Mouse (Mus musculus): Measurements from ENCODE around the gene Zfp536.
A peak's percentile ranks its signal among the peaks of the same experiment; 100 is the strongest.
"Not testable (repeated sequence)": the region's sequence is repeated elsewhere in the genome, so short reads cannot be mapped to it uniquely, and the experiment has no call there.

The Zfp536 gene

DNA sequence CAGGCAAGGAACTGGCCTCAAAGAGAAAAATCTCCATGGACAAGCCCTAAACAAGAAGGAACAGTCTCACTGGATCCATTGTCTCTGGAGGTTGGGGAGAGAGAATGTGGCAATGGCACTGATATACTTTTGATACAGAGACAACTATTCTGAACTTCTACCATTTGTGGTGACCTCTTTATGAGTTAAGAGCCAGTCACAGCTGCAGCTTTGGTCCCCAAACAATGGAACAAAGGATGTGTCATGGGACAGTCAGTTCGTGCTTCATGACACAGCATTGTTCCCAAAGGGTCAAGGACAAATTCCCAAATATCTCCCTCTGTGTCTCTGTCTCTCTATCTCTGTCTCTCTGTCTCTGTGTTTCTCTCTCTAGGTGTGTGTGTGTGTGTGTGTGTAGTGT is 20.4 kb downstream of the Zfp536 start:
- DNase-seq: peak; percentile 52

DNA sequence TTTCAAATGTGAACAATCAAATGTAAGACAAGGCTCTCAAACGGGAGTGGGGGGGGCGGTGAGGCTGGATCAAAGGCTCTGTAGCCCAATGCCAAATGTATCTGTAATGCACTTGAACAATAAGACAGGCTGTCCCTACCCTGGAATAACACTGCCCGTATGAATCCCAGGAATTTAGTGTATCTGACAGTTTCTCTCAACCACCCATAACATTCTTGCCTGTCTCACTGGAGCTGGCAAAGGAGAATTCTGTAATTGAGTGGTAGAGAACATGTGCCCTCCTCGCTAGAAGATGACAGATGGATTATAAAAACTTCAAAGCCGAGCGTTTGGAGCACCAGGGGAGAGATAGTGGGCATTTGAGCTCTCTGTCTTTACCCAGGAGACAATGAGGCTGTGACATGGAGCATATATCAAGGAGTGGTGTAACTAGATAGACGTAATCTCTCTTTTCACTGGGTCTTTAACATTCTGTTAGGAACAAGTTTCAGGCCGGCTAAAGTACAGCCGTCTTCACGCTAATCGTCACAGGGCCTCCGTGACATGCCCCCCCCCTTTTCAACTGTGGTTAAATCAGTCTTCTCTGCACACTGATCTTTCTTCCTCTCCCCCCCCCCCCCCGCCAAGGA is 27.2 kb downstream of the Zfp536 start:
- peak; percentile 79 for DNase-seq

DNA sequence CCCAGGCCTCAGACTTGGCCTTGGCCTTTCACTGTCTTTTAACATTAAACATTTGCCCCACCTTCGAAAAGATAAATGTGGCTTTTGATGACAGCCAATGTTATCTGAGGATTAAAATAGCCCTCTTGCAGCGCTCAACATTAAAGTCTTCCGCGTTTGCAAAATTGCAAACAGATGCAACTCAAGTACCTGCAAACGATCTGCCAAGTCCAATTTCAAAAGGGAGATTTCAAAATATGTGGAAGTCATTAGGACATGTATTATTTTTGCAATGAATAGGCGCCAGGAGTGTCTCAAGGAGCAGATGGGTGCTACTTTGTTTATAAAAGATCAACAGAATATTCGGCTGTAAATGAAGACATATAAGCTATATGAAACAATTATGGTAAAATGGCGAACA is 30.1 kb downstream of the Zfp536 start:
- no peak for DNase-seq

DNA sequence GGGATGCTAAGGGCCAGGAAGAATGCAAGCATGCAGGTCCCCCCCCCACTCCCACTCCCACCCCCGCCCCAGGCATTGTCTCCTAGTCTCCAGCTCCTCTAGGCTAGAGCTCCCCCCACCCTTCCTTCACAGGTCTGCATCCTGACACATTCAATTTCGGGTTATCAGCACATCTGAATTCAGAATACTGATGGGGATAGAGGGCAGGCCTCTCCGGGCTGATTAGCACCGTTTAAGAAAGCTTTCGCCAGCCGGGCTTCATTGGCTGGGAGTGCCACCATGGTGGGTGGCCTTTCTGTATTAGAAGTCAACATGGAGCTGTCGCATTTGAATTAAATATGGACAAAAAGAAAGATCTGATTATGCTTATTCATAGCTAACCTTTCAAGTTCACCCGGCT is 36.2 kb downstream of the Zfp536 start:
- peak; percentile 61 for DNase-seq

DNA sequence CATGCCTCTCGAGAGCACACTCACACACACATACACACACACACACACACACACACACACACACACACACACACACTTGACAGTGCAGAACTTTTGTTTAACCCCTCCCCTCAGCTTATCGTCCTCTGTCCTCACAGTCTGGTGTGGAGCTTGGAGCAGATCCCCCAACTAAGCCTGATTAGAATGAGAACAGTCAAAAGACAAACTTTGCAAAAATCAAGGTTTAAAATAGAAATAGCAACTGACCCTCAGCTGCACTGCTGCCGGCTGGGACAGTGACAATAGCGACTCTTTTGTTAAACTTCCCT is 37.1 kb downstream of the Zfp536 start:
- peak; percentile 43 for DNase-seq

DNA sequence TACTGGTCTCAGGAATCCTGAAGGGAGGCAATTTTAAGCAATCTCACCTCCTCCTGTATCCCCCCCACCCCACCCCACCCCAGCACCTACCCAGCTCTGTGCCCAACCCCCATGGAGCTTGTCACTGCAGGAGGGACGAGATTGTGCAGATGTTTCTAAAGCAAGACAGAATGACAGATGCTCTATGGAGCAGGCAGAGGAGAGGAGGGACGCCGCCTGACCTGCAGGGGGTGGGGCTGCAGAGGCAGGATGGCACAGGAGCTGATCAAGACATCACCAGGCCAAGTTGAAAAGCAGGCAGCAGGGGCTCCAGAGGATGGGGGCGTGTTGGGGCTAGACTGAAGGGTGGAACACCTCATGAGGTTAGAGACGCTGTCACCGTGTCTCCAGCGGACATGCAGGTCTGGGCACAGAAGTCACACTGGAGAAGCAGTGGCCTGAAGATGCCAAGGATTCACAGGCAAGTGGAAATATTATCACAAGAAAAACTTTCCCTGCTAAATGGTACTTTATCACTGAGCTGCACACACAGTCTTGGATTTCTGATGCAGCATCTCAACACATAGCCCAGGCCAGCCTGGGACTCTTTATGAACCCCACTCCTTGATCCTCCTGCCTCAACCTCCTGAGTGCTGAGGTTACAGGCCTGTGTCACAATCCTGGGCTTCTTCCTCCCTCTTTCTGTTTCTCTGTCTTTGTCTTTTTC is 37.6 kb downstream of the Zfp536 start:
- peak; percentile 30 for DNase-seq

DNA sequence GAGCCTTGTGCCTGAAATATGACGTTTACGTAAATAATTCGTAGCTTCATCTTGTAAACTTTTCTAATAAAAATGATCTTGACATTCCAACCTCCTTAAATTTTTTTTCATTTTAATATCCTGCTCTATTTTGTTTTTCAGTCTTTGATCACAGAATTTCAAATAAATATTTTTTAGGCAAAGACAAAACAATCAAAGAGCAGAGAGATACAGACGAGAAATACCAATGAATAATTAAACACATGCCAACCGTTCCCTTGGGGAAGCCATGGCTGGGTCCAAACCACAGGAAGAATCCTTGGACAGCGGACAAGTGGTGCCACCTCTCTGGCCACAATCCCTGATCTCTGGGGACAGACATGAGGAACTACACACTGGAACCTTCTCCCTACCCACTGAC is 38.3 kb downstream of the Zfp536 start:
- DNase-seq: no peak

DNA sequence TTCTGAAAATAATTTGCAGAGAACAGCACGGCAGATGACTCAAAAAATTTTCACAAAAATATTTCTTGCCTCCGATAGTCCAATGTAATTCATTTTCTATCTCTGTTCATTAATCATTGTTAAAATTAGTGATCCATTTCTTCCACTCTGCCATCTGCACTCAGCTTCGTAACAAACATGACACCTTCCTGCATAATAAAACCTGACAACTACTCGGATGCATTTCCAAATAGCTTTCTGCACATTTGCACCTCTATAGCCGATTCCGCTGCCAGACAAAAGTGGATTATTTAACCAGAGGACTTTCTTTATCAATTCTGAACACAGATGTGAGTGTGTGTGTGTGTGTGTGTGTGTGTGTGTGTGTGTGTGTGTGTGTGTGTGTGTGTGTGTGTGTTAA is 38.9 kb downstream of the Zfp536 start:
- DNase-seq: peak; percentile 56

DNA sequence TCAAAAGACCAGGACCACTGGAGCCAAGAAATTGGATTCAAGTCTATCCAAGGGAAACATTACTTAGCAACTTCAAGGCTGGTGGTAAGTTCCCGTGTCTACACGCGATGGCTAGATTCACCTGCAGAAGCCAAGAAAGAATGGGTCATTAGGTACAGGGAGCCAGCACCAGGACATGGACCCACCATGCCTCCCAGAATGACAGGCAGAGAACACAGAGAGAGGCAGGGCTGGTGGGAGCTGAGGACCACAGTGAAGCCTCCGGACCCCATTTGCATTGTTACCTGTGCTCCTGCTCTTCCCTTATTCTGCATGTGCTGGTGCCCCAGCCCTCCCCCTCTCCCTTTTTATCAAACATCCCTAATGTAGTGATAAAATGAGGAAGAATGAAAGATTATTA is 39.4 kb downstream of the Zfp536 start:
- DNase-seq: no peak

DNA sequence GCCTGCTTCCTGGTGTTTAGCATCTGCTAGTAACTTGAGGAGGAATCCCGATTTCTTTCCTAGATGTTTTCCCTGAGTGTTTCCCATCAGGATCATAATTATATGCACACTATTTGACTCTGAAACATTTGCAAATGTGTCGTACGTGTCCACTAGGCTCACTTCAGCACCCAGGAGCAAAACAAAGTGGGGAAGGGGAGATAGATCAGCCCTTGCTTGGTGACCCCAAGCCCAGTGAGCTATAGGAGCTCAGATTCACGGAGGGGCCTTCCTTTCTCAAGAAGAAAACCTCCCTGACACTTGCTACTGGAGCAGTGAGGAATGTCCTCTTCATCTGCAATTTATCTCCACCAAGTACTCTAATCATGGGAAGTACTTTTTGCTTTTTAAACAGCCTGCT is 40.7 kb downstream of the Zfp536 start:
- no peak for DNase-seq

DNA sequence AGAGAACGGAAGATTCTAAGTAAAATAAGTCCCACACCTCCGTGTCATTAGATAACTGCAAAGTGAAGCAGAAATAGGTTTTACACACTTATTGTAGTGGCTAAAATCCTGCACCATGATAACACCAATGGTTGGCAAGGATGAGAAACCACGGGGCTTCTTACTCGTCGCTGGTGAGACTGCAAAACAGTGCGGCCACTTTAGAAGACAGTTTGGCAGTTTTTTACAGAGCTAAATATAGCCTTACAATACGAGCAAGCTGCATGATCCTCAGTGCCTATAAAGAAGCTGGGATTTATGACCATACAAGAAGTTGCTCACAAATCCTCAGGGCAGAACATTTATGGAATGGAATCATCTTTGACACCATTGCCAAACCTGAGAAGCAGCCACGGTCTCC is 45.7 kb downstream of the Zfp536 start:
- DNase-seq: no peak

DNA sequence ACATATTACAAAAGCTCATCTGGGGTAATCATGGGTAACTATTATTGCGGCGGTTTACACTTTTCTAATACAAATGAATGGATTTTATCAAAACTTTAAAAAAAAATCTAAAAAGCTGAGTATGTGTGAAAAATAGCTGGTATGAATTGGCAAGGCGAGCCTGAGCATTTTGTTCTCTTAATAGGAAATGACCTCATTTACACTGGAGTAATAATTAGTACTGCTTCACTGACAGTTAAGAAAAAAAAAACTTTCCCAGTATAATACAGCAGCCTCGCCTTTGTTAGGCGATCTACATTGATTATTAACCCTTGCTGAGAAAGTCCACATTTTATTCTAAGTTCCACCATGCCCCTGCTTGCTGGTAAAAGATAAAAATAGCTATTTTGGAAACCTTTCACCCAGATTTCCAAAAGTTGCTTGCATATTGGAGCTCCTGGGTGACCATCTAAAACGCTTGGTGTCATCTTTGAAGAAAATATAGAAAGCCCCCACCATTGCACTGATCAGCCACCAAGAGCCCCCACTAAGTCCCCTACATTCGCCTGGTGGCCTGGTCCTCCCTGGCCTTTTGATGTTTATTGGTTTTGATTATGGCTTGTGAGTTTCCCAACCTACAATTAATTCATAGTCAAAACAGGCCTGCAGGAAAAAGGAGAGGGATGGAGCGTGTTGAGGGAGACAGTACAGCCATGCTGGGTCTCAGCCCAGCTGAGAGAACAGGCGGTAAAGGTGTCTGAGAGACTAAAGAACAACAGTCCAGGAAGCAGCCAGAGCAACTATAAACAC is 49.2 kb downstream of the Zfp536 start:
- DNase-seq: peak; percentile 84

DNA sequence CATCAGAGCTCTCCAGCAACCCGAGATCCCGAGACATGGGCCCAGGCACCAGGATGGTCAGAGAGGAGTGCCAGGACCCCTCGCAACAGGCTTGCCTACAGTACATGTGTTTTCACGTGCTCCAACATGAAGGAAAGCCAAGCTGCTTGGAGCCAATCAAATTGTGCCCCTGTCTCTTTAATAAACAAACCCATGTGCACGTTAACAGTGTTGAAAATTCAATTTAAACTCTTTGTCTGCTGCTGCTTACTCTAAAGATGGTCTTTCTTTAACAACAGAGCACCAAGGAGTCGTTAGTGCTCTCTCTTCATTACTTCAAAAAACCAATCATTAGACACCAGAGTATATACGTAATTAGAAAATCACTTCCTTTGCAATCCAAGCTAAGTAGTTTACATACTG is 50.2 kb downstream of the Zfp536 start:
- DNase-seq: peak; percentile 63

DNA sequence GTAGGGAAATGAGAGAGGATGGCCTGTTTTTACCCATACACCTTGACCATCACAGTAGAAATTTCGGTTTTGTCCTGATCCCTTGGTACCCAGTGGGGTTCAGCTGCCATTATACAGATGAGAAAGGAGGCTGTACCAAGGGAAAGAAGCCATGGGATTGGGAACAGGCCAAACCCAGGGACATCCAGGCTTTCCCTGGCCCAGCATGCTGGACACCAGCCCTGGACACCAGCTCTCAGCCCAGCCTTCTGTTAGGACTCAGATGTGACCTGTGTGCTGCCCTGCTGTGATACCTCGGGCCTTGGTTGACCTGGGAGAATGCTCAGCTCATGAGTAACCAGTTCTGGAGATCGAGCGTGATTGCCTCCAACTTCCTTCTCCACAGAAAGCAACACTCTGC is 51.8 kb downstream of the Zfp536 start:
- no peak for DNase-seq

DNA sequence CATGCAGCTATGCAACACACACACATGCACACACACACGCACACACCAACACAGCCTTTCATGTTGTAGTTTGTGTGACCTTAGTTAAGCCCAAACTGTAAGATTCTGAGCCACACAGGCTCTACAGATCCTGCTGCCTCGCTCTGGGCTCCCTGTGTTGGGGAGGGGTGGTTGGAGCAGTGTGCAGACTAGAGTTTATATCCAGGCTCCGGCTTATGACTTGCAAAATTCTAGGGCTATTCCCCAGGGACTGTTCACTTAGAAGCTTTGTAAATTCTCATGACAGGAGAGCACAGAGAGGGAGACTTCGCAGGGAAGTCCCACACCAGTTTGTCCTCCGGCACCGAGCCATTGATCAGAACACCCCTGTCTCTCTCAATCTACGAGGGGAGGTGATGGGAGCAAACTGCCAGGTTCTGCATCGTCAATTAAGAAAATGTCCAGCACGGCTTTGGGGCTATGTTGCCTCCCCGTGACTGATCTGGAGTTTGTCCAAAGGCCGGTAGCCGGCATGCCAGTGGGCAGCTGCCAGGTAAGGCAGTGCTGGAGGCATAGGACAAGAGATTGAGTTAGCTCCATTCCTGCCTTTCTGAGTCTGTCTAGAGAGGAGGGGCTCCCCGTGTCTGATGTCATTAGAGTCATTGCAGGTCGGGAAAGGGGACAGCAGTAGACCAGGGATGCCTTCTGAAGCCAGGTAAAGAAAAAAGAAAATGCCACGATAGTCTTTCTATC is 54.6 kb downstream of the Zfp536 start:
- DNase-seq: peak; percentile 66

DNA sequence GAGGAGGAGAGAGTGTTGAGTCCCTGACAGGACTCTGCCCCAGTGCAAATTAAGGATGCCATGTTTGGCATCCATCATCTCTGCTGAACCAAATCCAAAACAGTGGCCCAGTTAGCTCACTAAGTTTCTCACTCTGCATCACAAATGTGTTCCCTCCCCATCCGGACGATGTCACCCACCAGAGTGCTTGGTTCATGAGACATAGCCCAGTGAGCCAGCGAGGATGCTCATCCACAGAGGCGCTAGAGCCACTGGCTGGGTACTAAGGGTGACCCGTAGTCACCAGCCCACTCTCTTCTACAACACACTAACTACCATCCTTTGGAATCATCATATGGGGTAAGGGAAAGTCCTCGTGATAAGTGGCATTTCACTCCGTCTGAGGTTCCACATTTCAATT is 56.4 kb downstream of the Zfp536 start:
- DNase-seq: no peak

DNA sequence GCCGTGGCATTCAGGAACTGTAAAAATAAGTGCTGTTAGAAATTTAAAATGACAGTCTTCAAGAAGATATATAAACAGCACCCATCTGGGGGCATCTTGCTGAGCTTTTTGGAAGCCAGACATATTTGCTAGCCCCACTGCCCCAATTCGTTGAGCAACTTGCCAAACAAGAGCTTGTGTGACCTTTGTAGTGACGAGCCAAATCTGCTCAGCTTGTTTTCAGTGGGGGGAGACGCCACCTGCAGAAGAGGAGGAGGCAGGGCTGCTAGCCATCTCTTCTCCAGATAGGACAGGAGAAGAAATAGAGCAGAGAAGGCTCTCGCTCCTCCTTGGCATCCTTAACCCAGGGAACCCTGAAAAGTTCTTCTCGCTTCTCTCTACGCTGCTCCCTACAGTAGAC is 56.8 kb downstream of the Zfp536 start:
- DNase-seq: no peak

DNA sequence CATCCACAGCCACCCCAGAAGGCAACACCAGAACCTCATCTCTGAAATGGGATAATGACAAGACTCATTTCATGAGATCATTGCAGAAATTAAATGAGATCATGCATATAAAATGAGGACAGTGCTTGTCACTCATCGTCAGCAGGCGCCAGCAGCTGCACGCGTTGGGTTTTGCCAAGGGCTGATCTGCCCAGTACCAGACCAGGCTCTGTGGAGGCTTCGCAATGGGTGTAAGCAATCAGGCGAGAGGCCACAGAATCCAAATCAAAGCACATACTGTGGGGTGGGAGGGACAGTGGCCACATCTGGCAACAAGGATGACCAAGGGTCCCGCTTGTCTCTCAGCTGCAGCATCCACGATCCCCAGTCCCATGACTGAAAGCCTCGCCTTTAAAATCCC is 69.0 kb downstream of the Zfp536 start:
- no peak for DNase-seq

DNA sequence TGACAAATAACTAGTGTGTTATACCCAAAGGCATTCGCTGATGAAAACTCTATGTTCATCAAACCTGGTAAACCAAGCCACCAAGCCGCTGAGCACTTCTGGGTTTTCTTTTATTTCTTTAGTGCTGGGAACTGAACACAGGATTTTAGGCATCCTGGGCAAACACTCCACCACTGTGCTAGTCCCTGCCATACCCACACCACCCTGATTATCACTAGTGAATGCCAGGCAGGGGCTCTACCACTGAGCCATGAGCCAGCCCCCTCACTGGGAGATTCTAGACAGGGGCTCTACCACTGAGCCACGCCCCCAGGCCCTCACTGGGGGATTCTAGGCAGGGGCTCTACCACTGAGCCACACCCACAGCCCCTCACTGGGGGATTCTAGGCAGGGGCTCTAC is 76.1 kb downstream of the Zfp536 start:
- DNase-seq: not testable (repeated sequence)

DNA sequence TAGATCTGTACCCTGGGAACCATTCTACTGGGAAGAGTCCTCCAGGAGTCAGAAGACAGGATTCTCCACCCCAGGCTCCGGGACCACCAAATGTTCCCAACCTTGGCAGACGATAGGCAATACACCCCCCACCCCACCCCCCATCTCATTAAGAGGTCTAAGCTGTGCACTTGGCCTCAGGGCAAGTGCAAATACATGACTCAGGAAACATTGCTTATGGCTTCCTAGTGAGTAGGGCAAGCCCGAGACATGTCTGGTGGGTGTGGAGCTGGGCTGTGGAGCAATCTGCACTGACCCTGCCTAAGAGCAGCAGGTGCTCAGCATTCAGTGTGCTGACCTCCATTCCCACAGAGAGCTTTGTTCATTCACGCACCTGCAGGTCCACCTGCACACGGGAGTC is 78.4 kb downstream of the Zfp536 start:
- peak; percentile 66 for DNase-seq

DNA sequence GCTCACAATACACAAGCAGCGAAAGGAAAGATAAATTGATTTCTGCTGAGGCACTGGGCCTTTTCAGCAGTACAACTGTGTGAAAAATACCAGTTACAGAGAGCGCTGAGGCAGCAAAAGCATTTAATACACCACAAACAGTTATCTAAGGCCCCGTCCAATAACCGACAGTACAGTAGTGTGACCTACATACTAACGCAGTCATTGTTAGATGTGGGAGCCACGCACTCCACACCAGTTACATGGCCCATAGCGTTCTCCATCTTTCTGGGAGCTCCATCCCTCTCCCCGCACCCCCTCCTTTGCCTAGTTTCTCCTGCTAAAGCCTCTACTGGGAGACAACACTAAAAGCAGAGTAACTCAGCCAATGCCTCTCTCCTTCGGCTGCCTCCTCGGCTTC is 82.8 kb downstream of the Zfp536 start:
- peak; percentile 82 for DNase-seq

DNA sequence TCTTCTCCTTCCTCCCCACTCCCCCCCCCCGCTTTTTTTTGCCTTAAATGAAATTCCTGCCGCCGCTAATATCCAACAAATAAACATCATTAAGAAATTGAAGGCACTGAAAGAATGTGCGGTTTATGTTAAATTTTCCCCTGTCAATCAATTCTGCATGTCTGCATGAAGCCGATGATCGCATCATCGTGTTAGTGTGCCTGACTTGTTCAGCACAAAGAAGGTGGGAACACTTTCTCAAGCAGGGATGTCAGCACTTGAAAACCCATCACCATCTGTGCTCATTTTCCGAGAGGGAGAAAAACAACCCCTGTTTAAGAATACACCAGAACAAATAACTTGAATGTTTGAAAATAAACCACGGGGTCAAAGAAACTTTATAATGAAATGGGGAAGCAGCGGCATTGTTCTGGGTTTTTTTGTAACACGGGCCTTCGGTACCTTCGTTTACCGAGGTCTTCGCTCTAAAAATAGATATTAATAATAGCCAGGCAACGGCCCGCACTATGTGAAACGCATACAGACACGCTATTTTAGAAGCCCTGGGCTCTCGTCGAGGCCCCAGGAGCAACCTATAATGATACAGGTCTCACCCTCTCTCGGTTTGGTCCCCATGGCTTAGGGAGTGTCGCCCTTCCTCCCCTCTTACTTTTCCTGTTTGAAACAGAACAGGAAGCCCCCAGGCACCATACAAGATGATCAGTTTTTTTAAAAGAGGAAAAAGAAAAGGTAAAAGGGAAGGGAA is 83.7 kb downstream of the Zfp536 start:
- peak; percentile 95 for DNase-seq

DNA sequence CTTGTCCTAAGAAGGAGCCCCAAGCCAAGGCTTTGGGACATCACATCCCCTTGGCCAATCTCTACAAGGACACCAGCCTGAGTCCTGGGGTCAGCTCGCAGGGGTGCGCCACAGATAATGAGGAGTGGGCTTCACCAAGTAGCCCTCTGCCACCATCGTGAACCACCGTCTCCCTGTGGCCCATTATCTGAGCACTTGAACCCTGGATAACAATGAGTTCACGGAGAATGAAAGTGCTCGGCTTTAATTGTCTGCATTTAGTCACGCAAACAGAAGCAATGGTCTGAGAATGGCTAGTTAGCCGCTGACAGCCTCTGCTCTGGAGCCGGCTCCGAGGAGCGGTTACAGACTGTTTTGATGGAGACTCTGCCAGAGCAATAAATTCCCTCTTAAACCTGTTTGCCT is 84.3 kb downstream of the Zfp536 start:
- DNase-seq: peak; percentile 82
